Mouse (Mus musculus) liver, postnatal 0 days (tissue): ENCODE results near the gene Map7. TPM values are rescaled to one million over a fixed set of nuclear protein-coding genes. Genes with fewer than 3 reads are reported as not detected.
A peak's percentile ranks its signal among the peaks of the same experiment; 100 is the strongest.

ENCODE experiments used
- ATAC-seq: fragments of 200-750 bp; cut with Nextera tagmentation; 2 replicates; pipeline ENCODE4 v1.8.0; 2017; ENCODE audit warnings: mild to moderate bottlenecking, moderate library complexity
- DNase-seq: peaks from one replicate; pipeline ENCODE4 v3.0.0-alpha.2; 2016
- H3K27ac ChIP-seq: fragments of 300-500 bp; sonication (generic); 2 replicates; pipeline ENCODE4 v1.5.1; 2014; ENCODE audit warnings: antibody characterized with exemption, moderate library complexity, mild to moderate bottlenecking, low read depth
- H3K27me3 ChIP-seq: fragments of 300-500 bp; sonication (generic); 2 replicates; pipeline ENCODE4 v1.6.1; 2014; ENCODE audit warnings: low read length, control low read depth, mixed read lengths; ENCODE audit not compliant: insufficient read depth
- H3K36me3 ChIP-seq: fragments of 300-500 bp; sonication (generic); replicated peaks from 2 replicates; pipeline ENCODE4 v1.6.1; 2014; ENCODE audit warnings: mild to moderate bottlenecking, control low read depth, low read length, moderate library complexity, mixed read lengths; ENCODE audit not compliant: insufficient read depth
- H3K4me1 ChIP-seq: fragments of 300-500 bp; sonication (generic); 2 replicates; pipeline ENCODE4 v1.6.1; 2014; ENCODE audit warnings: antibody characterized with exemption, mild to moderate bottlenecking, control low read depth; ENCODE audit not compliant: insufficient read depth
- H3K4me2 ChIP-seq: fragments of 300-500 bp; sonication (generic); 2 replicates; pipeline ENCODE4 v1.6.1; 2014; ENCODE audit warnings: low read depth, mild to moderate bottlenecking, low read length, moderate library complexity, mixed read lengths
- H3K4me3 ChIP-seq: fragments of 300-500 bp; sonication (generic); 2 replicates; pipeline ENCODE4 v1.5.1; 2014; ENCODE audit warnings: low read depth, low read length
- H3K9ac ChIP-seq: fragments of 300-500 bp; sonication (generic); replicated peaks from 2 replicates; pipeline ENCODE4 v1.6.1; 2014; ENCODE audit warnings: mild to moderate bottlenecking, moderate library complexity
- H3K9me3 ChIP-seq: fragments of 300-500 bp; sonication (generic); 2 replicates; pipeline ENCODE4 v1.6.1; 2016; ENCODE audit warnings: mild to moderate bottlenecking, control low read depth, low read length, mixed read lengths
- CTCF ChIP-seq: sonication (generic); IDR thresholded peaks from 2 replicates; pipeline ENCODE4 v1.5.1; 2016; ENCODE audit warnings: antibody characterized with exemption, low read depth
- EP300 ChIP-seq: IDR thresholded peaks from 2 replicates; pipeline ENCODE4 v1.6.1; 2016; ENCODE audit warnings: antibody characterized with exemption, low read depth, mild to moderate bottlenecking
- WGBS: fragments of 180-500 bp; shearing (Covaris S2); extraction: QIAGEN DNeasy Blood & Tissue Kit; methylation state at CpG from one replicate; pipeline ENCODE4 v1.1.7; 2014; ENCODE audit not compliant: insufficient replicate concordance; 5-methylcytosine and 5-hydroxymethylcytosine counted together
- polyA plus RNA-seq: library from polyadenylated mRNA; unstranded; fragments of >200 nt; fragmentation: Nextera tagmentation; extraction: Ambion mirVana; gene quantifications from 2 replicates; pipeline ENCODE4 v1.2.1, GENCODE M21; 2015

Gene Map7
- 6.1 and 6.8 TPM in 2 replicates for polyA plus RNA-seq

DNA sequence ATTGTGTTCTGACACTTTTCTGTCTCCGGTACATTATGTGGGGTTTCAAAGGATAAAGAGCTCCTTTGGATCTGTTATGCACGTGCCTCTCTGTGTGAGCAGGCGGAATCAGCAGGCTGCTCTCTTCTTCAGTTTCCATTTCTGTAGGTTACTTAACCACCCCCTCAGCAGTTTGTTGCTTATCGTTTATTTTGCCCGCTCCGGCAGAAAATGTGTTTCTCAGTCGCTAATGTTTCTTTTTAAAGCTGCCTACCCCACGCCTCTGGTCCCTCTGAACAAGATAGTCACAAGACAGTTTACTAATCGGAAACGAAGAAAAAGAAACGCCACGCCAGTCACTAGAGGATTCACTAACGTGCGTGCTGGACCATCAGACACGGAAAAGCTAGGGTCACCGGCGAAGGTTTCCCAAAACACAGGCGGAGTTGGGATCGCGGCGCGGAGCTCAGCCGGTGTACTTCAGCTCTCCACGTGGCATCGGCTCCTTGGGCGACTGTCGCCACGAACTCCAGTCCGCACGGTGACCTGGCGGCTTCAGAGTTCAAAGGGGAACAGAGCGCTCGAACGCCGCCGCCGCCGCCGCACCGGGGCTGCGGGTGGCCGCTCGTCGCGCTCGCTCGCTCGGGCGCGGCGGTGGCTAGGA is at the start of gene Map7:
Gene Map7, plus strand, starts transcription at position 342 of the 643 bp plus-strand sequence.
- ATAC-seq (no peak; the same call in 1 of the 2 replicates), DNase-seq (no peak)
- H3K4me1 ChIP-seq: peaks cover 3% of the 10 kb centered on the region
- no peaks in the 10 kb centered on the region for H3K9me3 ChIP-seq
- 0 out of 2 replicates have a peak, but pooled peaks cover 8% of the 10 kb centered on the region for H3K27me3 ChIP-seq
- peaks cover 4% of the 10 kb centered on the region for H3K36me3 ChIP-seq
- H3K9ac ChIP-seq: peak within 1 kb of the TSS; percentile 88
- TF ChIP-seq CTCF (no peak), EP300 (no peak)
- peak within 1 kb of the TSS; percentile 84 for H3K4me3 ChIP-seq
- 4% methylated on average over 51 of the region's 51 CpGs for WGBS
- H3K4me2 ChIP-seq: peak within 1 kb of the TSS; percentile 98
- H3K27ac ChIP-seq: peak within 1 kb of the TSS; percentile 78

GRCm38 (mm10) chr10:20101456-20101855 is 46.8 kb upstream of the Map7 start:
- WGBS: 81% methylated on average over 6 of the region's 6 CpGs
- peaks cover 9% of the 10 kb centered on the region; the same call in 1 of the 2 replicates for H3K36me3 ChIP-seq
- H3K27ac ChIP-seq: no peak overlapping the region
- H3K4me2 ChIP-seq: no peak overlapping the region
- H3K4me3 ChIP-seq: no peak overlapping the region
- no peaks in the 10 kb centered on the region for H3K27me3 ChIP-seq
- ATAC-seq (no peak), DNase-seq (no peak)
- no peaks in the 10 kb centered on the region for H3K9me3 ChIP-seq
- H3K4me1 ChIP-seq: peaks cover 5% of the 10 kb centered on the region; the same call in 1 of the 2 replicates
- H3K9ac ChIP-seq: no peak overlapping the region
- no peak for TF ChIP-seq CTCF
- TF ChIP-seq EP300: no peak

DNA sequence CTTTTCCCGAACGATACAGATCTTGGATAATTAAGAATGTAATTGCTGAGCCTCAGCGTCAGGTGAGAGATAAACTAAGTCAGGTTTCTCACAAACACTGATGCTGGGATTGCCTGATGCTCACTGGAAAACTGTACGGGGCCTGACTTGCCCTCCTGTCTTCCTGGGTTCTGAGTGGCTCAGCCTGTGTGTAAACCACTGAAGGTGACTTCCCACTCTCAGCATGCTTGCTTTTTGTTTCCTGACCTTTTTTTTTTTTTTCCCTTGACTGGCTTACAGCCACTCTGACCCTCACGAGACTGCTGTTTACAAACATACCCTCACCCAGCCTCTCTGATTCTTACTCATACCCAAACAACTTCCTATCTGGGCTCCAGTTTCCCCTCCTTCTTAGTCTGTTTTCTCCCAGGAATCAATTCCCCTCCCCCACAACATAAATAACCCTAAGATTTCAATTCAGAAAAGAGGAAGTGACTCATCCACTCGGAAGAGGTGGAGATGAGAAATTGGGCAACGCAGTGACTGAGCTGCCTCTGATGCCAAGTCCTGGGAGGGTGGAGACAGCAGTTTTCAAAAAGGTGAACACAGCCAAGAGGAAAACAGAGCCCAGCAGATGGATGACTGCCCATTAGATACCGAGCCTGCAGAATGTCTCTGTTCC is 43.9 kb upstream of the Map7 start:
- Histone ChIP-seq H3K4me3 (no peak overlapping the region), H3K36me3 (peaks cover 16% of the 10 kb centered on the region), H3K9ac (no peak overlapping the region), H3K4me1 (peaks cover 5% of the 10 kb centered on the region; the same call in 1 of the 2 replicates), H3K9me3 (no peaks in the 10 kb centered on the region), H3K4me2 (no peak overlapping the region), H3K27ac (peak overlapping the region; percentile 53), H3K27me3 (no peaks in the 10 kb centered on the region)
- peak; percentile 58 for DNase-seq
- WGBS: 48% methylated on average over 8 of the region's 8 CpGs
- TF ChIP-seq EP300: peak; percentile 80
- no peak for TF ChIP-seq CTCF
- peak; percentile 77 for ATAC-seq

DNA sequence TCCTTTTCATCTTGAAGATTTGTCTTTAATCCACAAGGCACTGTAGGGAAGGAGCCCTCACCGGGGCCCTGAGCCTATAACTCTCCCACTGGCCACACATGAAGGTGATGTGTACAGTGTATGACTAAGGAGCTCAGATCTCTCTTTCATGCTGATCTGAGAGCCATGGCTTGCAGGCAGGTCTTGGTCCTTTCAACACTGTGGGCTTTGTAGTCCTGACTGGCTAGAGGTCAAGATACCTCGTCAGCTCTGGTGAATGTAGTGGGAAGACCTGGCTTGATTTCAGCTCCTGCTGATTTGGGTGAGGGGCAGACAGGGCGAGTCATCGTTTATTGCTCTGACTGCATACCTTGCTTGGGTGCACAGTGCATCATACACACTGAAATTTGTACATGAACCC is 42.7 kb upstream of the Map7 start:
- 82% methylated on average over 4 of the region's 4 CpGs for WGBS

DNA sequence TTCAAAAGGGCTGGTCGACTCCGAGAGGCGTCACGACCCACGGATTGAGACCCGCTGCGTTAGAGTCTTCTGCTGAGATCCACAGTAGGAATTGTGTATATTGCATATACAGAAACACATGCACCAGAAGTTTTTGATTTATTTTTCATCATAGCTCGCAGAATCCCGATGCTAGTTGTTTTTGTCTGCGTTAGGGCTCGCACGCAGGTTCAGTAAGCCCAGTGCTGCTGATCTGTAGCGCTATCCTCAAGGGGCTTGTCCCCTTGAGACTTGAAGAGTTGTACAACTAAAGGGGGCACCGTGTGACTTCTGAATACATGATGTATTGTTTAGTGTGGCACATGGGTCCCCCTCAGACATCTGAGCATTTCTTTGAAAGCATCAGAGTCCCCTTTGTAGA is 41.2 kb upstream of the Map7 start:
- no peak for DNase-seq
- 89% methylated on average over 14 of the region's 14 CpGs for WGBS
- no peak overlapping the region for H3K27ac ChIP-seq
- TF ChIP-seq CTCF: no peak
- TF ChIP-seq EP300: no peak
- no peak overlapping the region for H3K4me2 ChIP-seq
- no peaks in the 10 kb centered on the region for H3K9me3 ChIP-seq
- no peaks in the 10 kb centered on the region for H3K27me3 ChIP-seq
- H3K4me3 ChIP-seq: no peak overlapping the region
- H3K4me1 ChIP-seq: peaks cover 5% of the 10 kb centered on the region; the same call in 1 of the 2 replicates
- ATAC-seq: no peak
- peaks cover 16% of the 10 kb centered on the region for H3K36me3 ChIP-seq
- H3K9ac ChIP-seq: no peak overlapping the region

More for the DNA sequence above, 42.7 kb upstream of the Map7 start:
- no peaks in the 10 kb centered on the region for H3K9me3 ChIP-seq
- peaks cover 5% of the 10 kb centered on the region; the same call in 1 of the 2 replicates for H3K4me1 ChIP-seq
- DNase-seq: no peak
- H3K4me2 ChIP-seq: no peak overlapping the region
- peaks cover 11% of the 10 kb centered on the region for H3K36me3 ChIP-seq
- ATAC-seq: no peak
- no peak overlapping the region for H3K9ac ChIP-seq
- H3K27me3 ChIP-seq: no peaks in the 10 kb centered on the region
- no peak overlapping the region for H3K4me3 ChIP-seq
- TF ChIP-seq EP300: no peak
- no peak for TF ChIP-seq CTCF
- no peak overlapping the region for H3K27ac ChIP-seq

- Histone ChIP-seq H3K27ac (no peak overlapping the region), H3K4me1 (no peaks in the 10 kb centered on the region), H3K4me2 (no peak overlapping the region), H3K4me3 (no peak overlapping the region), H3K27me3 (no peaks in the 10 kb centered on the region), H3K36me3 (peaks cover 19% of the 10 kb centered on the region), H3K9me3 (no peaks in the 10 kb centered on the region), H3K9ac (no peak overlapping the region)
- TF ChIP-seq EP300 (no peak), CTCF (no peak)
- ATAC-seq (no peak), DNase-seq (no peak)
- 47% methylated on average over 5 of the region's 5 CpGs for WGBS
Measured at GRCm38 (mm10) chr10:20111508-20111907, 36.8 kb upstream of the Map7 start.
